Mouse (Mus musculus): ENCODE measurements around the gene Lpar3. TPM values are rescaled to one million over a fixed set of nuclear protein-coding genes. Genes with fewer than 3 reads are reported as not detected.

Gene Lpar3
- polyA plus RNA-seq, 1 experiment from 2014 or later: 0.83 TPM

GRCm38 (mm10) chr3:146277456-146277855 is 56.7 kb downstream of the Lpar3 start:
- no peak for ATAC-seq (ENCODE audit: low FRiP score, low TSS enrichment)
- Histone ChIP-seq H3K9ac (ENCODE audit: low read depth, low read length) (no peak overlapping the region), H3K4me1 (ENCODE audit: control insufficient read depth, insufficient read depth, low read length) (no peaks in the 10 kb centered on the region; the same call in 1 of the 2 replicates), H3K27me3 (ENCODE audit: control insufficient read depth, insufficient read depth, low read length) (no peaks in the 10 kb centered on the region), H3K4me2 (replicated peaks; ENCODE audit: low read depth, low read length) (no peak overlapping the region), H3K27ac (ENCODE audit: low read depth, low read length) (no peak overlapping the region), H3K9me3 (ENCODE audit: control insufficient read depth, low read length) (no peaks in the 10 kb centered on the region), H3K36me3 (ENCODE audit: control insufficient read depth, insufficient read depth, low read length) (no peaks in the 10 kb centered on the region), H3K4me3 (ENCODE audit: low read length) (no peak overlapping the region)
- WGBS: 74% methylated on average over 11 of the region's 11 CpGs

- ATAC-seq (ENCODE audit: low FRiP score, low TSS enrichment): no peak; the same call in 1 of the 2 replicates
- 50% methylated on average over 13 of the region's 13 CpGs for WGBS
- Histone ChIP-seq H3K27ac (ENCODE audit: low read depth, low read length) (no peak overlapping the region), H3K9ac (ENCODE audit: low read depth, low read length) (no peak overlapping the region), H3K27me3 (ENCODE audit: control insufficient read depth, insufficient read depth, low read length) (no peaks in the 10 kb centered on the region), H3K4me2 (replicated peaks; ENCODE audit: low read depth, low read length) (no peak overlapping the region), H3K4me3 (ENCODE audit: low read length) (no peak overlapping the region), H3K9me3 (ENCODE audit: control insufficient read depth, low read length) (no peaks in the 10 kb centered on the region), H3K36me3 (ENCODE audit: control insufficient read depth, insufficient read depth, low read length) (no peaks in the 10 kb centered on the region), H3K4me1 (ENCODE audit: control insufficient read depth, insufficient read depth, low read length) (no peaks in the 10 kb centered on the region; the same call in 1 of the 2 replicates)
These were observed 57.7 kb downstream of the Lpar3 start for GRCm38 (mm10) chr3:146278195-146279140.

- Histone ChIP-seq H3K4me3 (ENCODE audit: low read length) (no peak overlapping the region), H3K4me2 (replicated peaks; ENCODE audit: low read depth, low read length) (no peak overlapping the region), H3K36me3 (ENCODE audit: control insufficient read depth, insufficient read depth, low read length) (no peaks in the 10 kb centered on the region), H3K4me1 (ENCODE audit: control insufficient read depth, insufficient read depth, low read length) (no peaks in the 10 kb centered on the region), H3K9ac (ENCODE audit: low read depth, low read length) (no peak overlapping the region), H3K27me3 (ENCODE audit: control insufficient read depth, insufficient read depth, low read length) (no peaks in the 10 kb centered on the region), H3K27ac (ENCODE audit: low read depth, low read length) (no peak overlapping the region), H3K9me3 (ENCODE audit: control insufficient read depth, low read length) (no peaks in the 10 kb centered on the region)
- no peak for ATAC-seq (ENCODE audit: low FRiP score, low TSS enrichment)
- WGBS: 72% methylated on average over 3 of the region's 3 CpGs
These were observed 63.1 kb downstream of the Lpar3 start for GRCm38 (mm10) chr3:146283732-146284361.

GRCm38 (mm10) chr3:146286118-146286517 is 65.4 kb downstream of the Lpar3 start:
- Histone ChIP-seq H3K27me3 (ENCODE audit: control insufficient read depth, insufficient read depth, low read length) (no peaks in the 10 kb centered on the region), H3K27ac (ENCODE audit: low read depth, low read length) (no peak overlapping the region), H3K9me3 (ENCODE audit: control insufficient read depth, low read length) (no peaks in the 10 kb centered on the region), H3K4me3 (ENCODE audit: low read length) (no peak overlapping the region), H3K9ac (ENCODE audit: low read depth, low read length) (no peak overlapping the region), H3K4me1 (ENCODE audit: control insufficient read depth, insufficient read depth, low read length) (no peaks in the 10 kb centered on the region), H3K36me3 (ENCODE audit: control insufficient read depth, insufficient read depth, low read length) (no peaks in the 10 kb centered on the region), H3K4me2 (replicated peaks; ENCODE audit: low read depth, low read length) (no peak overlapping the region)
- no peak for ATAC-seq (ENCODE audit: low FRiP score, low TSS enrichment)
- 81% methylated on average over 4 of the region's 4 CpGs for WGBS

GRCm38 (mm10) chr3:146291928-146292327 is 71.2 kb downstream of the Lpar3 start:
- Histone ChIP-seq H3K4me3 (ENCODE audit: low read length) (no peak overlapping the region), H3K9me3 (ENCODE audit: control insufficient read depth, low read length) (no peaks in the 10 kb centered on the region), H3K27me3 (ENCODE audit: control insufficient read depth, insufficient read depth, low read length) (no peaks in the 10 kb centered on the region), H3K27ac (ENCODE audit: low read depth, low read length) (no peak overlapping the region), H3K4me1 (ENCODE audit: control insufficient read depth, insufficient read depth, low read length) (no peaks in the 10 kb centered on the region), H3K9ac (ENCODE audit: low read depth, low read length) (no peak overlapping the region), H3K36me3 (ENCODE audit: control insufficient read depth, insufficient read depth, low read length) (no peaks in the 10 kb centered on the region), H3K4me2 (replicated peaks; ENCODE audit: low read depth, low read length) (no peak overlapping the region)
- WGBS: 55% methylated on average over 3 of the region's 3 CpGs
- no peak for ATAC-seq (ENCODE audit: low FRiP score, low TSS enrichment)

GRCm38 (mm10) chr3:146292515-146292914 is 71.8 kb downstream of the Lpar3 start:
- WGBS: 72% methylated on average over 5 of the region's 5 CpGs

GRCm38 (mm10) chr3:146302451-146302850 is 81.7 kb downstream of the Lpar3 start:
- no peak overlapping the region for H3K4me2 ChIP-seq (replicated peaks; ENCODE audit: low read depth, low read length)
- no peaks in the 10 kb centered on the region for H3K27me3 ChIP-seq (ENCODE audit: control insufficient read depth, insufficient read depth, low read length)
- no peak overlapping the region for H3K27ac ChIP-seq (ENCODE audit: low read depth, low read length)
- no peaks in the 10 kb centered on the region for H3K36me3 ChIP-seq (ENCODE audit: control insufficient read depth, insufficient read depth, low read length)
- H3K9ac ChIP-seq (ENCODE audit: low read depth, low read length): no peak overlapping the region
- no peaks in the 10 kb centered on the region for H3K4me1 ChIP-seq (ENCODE audit: control insufficient read depth, insufficient read depth, low read length)
- WGBS: 56% methylated on average over 3 of the region's 3 CpGs
- no peaks in the 10 kb centered on the region for H3K9me3 ChIP-seq (ENCODE audit: control insufficient read depth, low read length)
- H3K4me3 ChIP-seq (ENCODE audit: low read length): no peak overlapping the region
- no peak for ATAC-seq (ENCODE audit: low FRiP score, low TSS enrichment)

More at GRCm38 (mm10) chr3:146292515-146292914, 71.8 kb downstream of the Lpar3 start:
- H3K36me3 ChIP-seq (ENCODE audit: control insufficient read depth, insufficient read depth, low read length): no peaks in the 10 kb centered on the region
- no peak overlapping the region for H3K4me3 ChIP-seq (ENCODE audit: low read length)
- no peaks in the 10 kb centered on the region for H3K4me1 ChIP-seq (ENCODE audit: control insufficient read depth, insufficient read depth, low read length)
- no peak for ATAC-seq (ENCODE audit: low FRiP score, low TSS enrichment)
- H3K9me3 ChIP-seq (ENCODE audit: control insufficient read depth, low read length): no peaks in the 10 kb centered on the region
- no peak overlapping the region for H3K9ac ChIP-seq (ENCODE audit: low read depth, low read length)
- no peak overlapping the region for H3K4me2 ChIP-seq (replicated peaks; ENCODE audit: low read depth, low read length)
- no peak overlapping the region for H3K27ac ChIP-seq (ENCODE audit: low read depth, low read length)
- H3K27me3 ChIP-seq (ENCODE audit: control insufficient read depth, insufficient read depth, low read length): no peaks in the 10 kb centered on the region

GRCm38 (mm10) chr3:146303194-146303593 is 82.4 kb downstream of the Lpar3 start:
- no peak overlapping the region for H3K9ac ChIP-seq (ENCODE audit: low read depth, low read length)

More at GRCm38 (mm10) chr3:146303194-146303593, 82.4 kb downstream of the Lpar3 start:
- H3K4me1 ChIP-seq (ENCODE audit: control insufficient read depth, insufficient read depth, low read length): no peaks in the 10 kb centered on the region
- WGBS: 84% methylated on average over 5 of the region's 5 CpGs
- no peaks in the 10 kb centered on the region for H3K9me3 ChIP-seq (ENCODE audit: control insufficient read depth, low read length)
- no peak for ATAC-seq (ENCODE audit: low FRiP score, low TSS enrichment)
- H3K4me3 ChIP-seq (ENCODE audit: low read length): no peak overlapping the region
- H3K4me2 ChIP-seq (replicated peaks; ENCODE audit: low read depth, low read length): no peak overlapping the region
- H3K27ac ChIP-seq (ENCODE audit: low read depth, low read length): no peak overlapping the region
- H3K27me3 ChIP-seq (ENCODE audit: control insufficient read depth, insufficient read depth, low read length): no peaks in the 10 kb centered on the region
- H3K36me3 ChIP-seq (ENCODE audit: control insufficient read depth, insufficient read depth, low read length): no peaks in the 10 kb centered on the region

Data from kidney, embryonic 14.5 days (tissue).